Mouse (Mus musculus) granulocyte monocyte progenitor cell, adult 5-6 weeks (primary cell): ENCODE measurements at regions not wholly inside any gene's neighbourhood (a gene's known extent, or its start where the extent isn't known, plus 50 kb on each side); places are given as distances from the start of the nearest gene placed in this dataset.
A peak's percentile ranks its signal among the peaks of the same experiment; 100 is the strongest.

Experiments used
- ATAC-seq: replicated peaks from 2 replicates; pipeline ENCODE4 v1.8.0; 2016; ENCODE audit warnings: mild to moderate bottlenecking, moderate TSS enrichment, inconsistent platforms; ENCODE audit not compliant: poor library complexity, severe bottlenecking

DNA sequence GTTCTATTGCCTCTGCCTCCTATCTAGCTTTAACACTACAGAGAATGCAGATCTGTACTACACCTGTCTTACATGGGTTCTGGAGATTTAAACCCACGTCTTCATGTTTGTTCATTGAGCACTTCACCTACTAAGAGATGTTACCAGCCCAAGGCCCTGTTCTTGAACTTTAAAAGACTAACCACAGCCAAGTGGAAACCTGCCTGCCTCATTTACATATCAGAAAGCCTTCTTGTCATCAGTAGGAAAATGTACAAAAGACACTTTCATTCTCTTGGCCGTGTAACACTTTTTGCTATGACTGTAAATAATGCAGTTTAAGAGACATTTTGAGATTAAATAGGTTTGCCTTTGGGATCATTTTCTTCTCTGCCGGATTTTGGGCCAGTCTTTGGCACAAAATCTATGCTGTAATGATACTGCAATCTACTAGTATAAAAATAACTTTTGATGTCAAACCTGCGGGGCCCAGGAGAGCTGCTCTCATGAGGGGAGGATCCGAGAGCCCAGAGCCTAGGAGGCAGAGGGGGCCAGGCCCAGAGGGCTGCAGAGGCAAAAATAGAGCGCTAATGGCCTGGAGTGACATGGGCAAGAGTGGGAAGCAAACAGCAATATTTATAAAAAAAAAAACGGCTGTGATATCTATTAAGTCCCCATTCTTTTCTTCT is 318.4 kb upstream of the Myo3a start:
- ATAC-seq: no peak

DNA sequence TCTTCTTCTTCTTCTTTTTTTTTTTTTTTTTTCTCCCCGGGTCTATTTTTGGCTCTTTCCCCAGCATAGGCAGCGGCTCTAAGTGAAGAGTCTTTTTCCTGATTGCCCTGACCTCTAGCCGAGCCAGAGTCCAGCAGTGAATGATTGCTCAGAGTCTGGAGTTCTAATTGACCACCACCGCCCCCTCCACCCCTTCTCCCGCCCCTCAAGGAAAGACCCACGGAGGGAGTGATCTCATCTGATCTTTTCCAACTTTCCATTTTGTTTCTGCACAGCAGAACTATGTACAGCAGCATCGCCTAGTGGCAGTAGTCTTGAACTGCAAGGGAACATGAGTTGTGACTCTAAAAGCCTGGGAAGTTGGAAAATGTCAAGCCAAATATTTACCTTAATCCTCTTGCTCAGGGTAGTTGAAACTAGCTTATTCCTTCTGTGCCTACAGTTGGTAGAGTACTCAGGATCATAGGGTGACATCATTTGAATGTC is 317.8 kb upstream of the Myo3a start:
- peak; percentile 98 for ATAC-seq

DNA sequence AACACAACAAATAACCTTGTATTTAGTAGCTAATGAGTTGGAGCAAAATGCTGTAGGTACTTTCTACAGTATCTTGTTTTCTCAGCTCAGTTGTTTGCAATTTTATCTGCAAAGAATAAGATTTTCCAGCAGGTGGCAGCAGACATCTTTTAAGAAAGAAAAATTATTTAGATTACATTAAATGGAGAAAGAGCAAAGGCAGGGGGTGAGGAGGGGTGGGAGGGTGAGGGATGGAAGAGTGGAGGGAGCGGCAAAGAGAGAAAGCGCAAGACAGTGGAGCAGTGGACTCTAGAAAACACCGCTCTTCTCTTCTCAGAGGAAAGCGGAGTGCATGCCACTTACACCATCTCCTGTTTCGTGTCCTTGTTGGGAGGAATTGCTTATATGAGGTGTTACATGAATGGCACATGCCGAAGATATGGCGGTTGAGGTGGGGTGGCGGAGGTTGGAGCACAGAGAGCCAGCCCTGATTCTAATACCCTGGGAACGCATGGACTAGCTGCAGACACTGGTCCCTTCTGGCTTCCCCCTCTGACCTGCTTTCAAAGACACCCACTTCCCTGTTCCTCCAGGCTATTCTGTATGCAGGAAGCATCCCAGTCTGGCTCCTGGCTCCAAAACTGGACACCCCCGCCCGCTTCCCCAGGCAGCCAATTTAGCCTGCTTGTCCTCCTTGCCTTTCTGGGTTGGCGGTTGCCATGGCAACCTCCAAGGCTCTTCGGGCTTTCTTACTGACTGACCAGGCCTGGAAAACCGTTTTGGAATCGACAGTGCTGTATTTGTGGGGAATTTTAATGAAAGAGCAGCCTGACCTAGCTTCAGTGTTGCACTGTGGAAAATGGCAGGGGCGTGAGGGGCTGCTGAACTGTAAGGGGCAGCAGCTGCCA is 309.3 kb upstream of the Myo3a start:
- ATAC-seq: no peak

DNA sequence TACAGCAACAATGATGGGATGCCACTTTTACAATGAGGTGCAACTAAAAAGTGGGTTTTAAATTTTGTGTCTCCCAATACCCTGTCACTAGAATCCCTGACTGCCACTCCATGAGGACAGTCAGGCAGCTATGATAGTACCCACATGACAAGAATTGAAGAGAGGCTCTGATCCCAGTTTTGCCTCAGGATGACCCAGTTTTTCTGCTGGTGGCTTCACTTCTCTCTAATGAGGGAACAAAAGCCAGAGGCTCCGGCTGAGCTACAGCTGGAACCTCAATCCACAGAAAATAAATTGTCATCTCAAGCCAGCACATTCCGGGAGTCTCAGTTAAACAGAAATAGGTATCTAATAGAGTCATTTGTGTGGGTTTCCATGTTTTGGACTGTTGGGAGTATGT is 308.2 kb upstream of the Myo3a start:
- ATAC-seq: no peak

- no peak; the same call in 1 of the 2 replicates for ATAC-seq
Measured at GRCm38 (mm10) chr2:21927656-21928055, 299.6 kb upstream of the Myo3a start.

- no peak for ATAC-seq
Measured at GRCm38 (mm10) chr2:21939993-21940392, 287.3 kb upstream of the Myo3a start.

- ATAC-seq: peak; percentile 77
Measured at GRCm38 (mm10) chr2:21940797-21941487, 286.4 kb upstream of the Myo3a start.

DNA sequence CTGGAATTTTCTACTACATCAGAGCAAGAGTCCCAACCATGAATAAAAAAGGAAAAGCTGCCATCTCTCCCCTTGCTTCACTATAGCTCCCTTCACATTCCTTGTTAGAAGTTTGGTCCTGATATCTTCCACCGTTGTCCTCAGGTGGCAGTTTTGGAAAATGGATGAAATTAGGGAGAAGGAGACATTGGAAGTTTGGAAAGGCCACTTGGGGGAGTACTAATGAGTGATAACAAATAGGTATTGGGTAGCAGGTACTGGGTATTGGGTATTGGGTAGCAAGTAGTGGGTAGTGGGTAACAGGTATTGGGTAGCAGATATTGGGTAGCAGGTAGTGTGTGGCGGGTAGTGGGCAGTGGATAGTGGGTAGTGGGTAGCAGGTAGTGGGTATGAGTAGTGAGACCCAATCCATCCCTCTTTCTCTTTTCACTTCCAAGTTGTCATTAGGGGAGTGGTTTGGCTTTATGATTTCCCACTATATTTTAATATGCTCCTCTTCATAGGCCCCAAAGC is 285.8 kb upstream of the Myo3a start:
- no peak for ATAC-seq

- ATAC-seq: peak; percentile 96
Measured at GRCm38 (mm10) chr2:21943676-21944075, 283.6 kb upstream of the Myo3a start.

- no peak for ATAC-seq
Measured at GRCm38 (mm10) chr2:21946484-21946883, 280.8 kb upstream of the Myo3a start.

GRCm38 (mm10) chr2:21951279-21951678 is 276.0 kb upstream of the Myo3a start:
- ATAC-seq: no peak

- no peak for ATAC-seq
Measured at GRCm38 (mm10) chr2:21956112-21956963, 271.0 kb upstream of the Myo3a start.

GRCm38 (mm10) chr2:21958365-21958764 is 268.9 kb upstream of the Myo3a start:
- peak; percentile 96 for ATAC-seq

DNA sequence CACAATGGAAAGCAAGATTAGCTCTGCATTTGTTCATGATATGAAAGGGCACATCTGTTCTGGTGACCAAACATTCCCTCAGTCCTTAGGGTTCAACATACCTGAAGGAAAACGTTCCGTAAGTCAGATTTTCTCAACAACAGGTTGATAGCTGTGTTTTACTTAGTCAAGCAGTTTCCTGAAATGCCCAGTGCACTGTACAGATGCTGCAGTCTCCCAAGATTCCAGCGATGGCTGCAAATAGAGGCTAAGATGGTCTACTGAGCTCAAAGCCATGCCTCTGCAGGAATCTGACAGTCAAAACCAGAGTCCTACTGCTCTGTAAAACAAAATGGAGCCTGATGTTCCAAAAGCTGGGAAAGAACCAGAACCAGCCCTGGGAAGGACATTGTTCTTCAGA is 268.5 kb upstream of the Myo3a start:
- ATAC-seq: no peak

- ATAC-seq: 0 out of 2 replicates have a peak, but pooled peaks have one; percentile 14
Measured at GRCm38 (mm10) chr2:21963343-21964026, 263.8 kb upstream of the Myo3a start.

DNA sequence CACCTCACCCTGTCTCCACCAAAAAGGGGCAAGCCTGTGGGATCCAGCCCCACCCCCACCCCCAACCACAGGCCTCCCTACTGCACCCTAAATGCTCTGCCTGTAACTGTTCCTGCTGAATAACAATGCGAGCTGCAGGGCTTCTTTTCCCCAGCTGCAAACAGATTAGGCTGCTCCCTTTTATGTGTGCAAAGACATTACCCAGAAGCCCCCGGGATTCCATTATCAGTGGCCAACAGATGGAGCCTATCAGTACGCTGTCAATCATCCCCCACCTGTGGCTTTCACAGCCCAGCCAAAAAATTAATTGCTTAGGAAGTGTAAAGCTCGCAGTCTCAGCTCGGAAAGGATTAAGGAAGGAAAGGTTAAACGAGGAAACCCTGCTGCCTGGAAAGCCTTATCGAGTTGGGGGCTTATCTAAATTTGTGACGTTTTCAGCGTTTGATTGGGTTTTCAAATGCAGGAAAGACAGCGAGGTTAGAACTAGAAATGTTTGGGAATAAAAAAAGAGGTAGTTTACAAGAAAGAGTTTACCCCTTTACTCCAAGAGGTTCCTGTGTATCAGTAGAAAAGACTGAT is 263.2 kb upstream of the Myo3a start:
- peak; percentile 65 for ATAC-seq

GRCm38 (mm10) chr2:21970774-21971406 is 256.4 kb upstream of the Myo3a start:
- ATAC-seq: no peak

DNA sequence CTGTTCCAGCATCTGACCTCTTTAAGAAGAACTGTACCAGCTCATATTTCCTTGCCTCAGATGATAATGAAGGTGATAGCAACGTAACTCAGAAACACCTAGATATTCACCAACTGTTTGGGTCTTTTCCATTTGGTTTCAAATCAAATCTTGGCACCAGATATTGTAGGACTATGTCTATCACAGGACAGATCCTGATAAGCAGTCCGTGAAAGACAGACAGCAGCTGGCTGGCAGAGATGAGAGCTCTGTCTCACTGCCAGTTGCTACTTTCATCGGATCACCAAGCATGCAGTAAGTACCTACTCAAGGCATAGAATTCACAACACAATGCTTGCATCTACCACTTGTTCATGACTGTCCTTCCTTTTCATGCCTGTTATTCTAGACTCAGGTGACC is 252.7 kb upstream of the Myo3a start:
- no peak for ATAC-seq
